Mouse (Mus musculus): ENCODE data around the gene Scrn1. TPM values are rescaled to one million over a fixed set of nuclear protein-coding genes. Genes with fewer than 3 reads are reported as not detected.

Scrn1 gene
- polyA plus RNA-seq, 2 experiments from 2014 or later = not detected

GRCm38 (mm10) chr6:54565012-54565411, 1.3 kb downstream of the Scrn1 start:
- no peak for ATAC-seq

DNA sequence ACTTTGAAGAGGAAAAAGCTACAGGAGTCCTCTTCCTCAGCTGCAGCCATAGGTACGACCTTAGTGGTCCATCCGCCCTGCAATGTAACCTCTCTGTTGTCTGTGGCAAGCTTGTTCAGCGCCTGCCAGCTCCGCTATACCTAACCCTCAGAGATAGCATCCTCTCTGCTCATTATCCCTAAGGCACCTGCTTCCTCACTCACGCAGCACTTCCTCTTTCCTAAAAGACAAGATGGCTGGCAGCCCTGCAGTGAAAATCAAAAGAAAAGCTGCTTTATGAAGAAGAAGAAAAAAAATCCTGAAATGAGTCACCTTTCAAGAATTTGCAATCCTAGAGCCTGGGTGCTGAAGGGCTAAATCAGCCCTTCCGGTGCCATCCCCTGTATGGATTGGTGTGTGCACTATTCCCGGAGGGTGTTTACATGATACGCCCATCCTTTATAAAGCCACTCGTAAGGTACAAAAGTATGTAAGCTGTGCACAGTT, 1.7 kb downstream of the Scrn1 start:
- no peak for ATAC-seq

DNA sequence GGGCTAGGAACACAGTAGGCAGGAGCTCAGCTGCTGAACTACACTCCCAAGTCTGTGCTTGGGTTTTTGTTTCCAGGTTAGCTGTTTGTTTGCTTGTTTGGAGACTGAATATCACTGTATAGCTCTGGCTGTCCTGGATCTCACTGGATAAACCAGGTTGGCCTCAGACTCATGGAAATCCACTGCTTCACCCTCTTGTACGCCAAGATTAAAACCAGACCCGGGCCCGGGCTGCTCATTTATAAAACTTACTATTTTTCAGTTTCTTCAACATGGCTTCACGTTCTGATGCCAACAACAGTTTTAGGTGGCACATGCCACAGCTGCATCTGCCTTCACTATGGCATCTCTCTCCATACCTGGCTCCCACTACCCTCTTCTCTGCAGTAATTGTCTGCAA, 2.7 kb downstream of the Scrn1 start:
- no peak for ATAC-seq

GRCm38 (mm10) chr6:54562018-54562809, 4.1 kb downstream of the Scrn1 start:
- ATAC-seq = no peak

DNA sequence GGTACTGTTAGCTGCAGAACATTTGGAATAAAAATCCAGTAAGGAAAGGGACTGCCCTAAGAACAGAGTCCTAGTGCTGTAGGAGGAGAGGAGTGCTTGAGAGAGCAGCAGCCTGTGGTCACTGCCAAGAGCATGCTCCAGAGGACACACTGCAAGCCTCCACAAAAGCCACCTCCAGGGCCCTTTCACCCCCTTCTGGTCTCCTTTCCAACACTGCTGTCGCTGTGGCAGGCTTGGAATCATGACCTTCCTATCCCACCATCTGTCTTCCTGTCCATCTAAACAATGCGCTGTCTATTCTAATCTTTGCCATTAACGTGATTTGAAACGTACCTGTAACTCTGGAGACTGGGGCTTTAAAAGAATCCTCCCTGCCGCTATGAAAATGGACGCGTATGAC, 7.8 kb downstream of the Scrn1 start:
- no peak for ATAC-seq

- ATAC-seq = no peak
Measured at GRCm38 (mm10) chr6:54557671-54558070, 8.6 kb downstream of the Scrn1 start.

- ATAC-seq = no peak
Measured at GRCm38 (mm10) chr6:54555816-54556215, 10.5 kb downstream of the Scrn1 start.

DNA sequence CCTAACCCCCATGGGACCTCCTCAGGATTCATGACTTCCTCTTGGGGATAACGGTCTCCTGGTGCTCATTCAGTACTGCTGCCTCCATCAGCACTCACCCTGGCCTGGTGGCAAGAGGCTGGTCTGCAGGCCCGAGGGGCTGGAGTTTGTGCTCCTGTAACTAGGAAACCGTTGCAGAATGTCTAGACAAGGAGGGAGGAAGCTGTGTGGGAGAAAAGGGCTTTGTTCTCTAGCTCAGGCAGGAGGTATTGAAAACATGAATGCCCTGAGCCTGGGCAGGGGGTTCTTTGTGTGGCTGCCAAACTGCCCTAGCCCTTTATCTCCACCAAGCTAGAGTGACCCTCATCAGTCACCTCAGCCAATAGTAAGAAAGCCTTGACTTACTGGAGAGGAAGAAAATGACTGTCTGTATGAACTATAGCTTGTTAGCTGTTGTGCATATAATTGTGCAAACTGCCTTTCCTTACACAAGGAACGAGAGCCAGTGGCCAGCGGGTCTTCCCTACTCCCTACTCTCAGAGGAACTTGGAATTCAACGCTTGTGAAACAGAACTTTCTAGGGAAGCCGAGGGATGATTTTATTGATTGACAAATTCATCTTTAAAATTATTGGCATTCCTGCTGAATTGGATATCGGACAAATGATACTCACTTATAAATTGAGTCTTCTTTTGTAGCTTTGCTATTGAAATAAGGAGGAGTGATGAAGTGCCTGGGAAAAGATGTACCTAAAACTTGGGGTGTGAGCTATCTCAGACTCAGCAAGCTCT, 11.8 kb downstream of the Scrn1 start:
- no peak for ATAC-seq

DNA sequence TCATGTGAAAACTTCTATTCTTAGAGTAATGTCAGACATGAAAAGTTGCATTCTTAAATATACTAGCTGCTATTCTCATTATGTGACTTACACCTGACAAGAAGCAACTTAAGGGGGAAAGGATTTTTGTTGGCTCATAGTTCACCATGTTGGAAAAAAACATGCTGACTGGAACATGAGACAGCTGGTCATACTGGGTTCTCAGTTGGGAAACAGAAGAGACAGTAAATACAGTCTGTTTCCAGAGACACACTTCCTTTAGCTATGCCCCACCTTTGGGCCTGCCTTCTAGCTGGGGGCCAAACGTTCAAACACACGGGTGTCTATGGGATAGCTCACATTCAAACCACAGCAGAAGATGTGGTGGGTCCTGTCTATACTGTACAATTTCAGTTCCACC, 12.7 kb downstream of the Scrn1 start:
- no peak for ATAC-seq

- ATAC-seq = no peak
Measured at GRCm38 (mm10) chr6:54552721-54553413, 13.4 kb downstream of the Scrn1 start.

GRCm38 (mm10) chr6:54550801-54551323, 15.4 kb downstream of the Scrn1 start:
- ATAC-seq = no peak

DNA sequence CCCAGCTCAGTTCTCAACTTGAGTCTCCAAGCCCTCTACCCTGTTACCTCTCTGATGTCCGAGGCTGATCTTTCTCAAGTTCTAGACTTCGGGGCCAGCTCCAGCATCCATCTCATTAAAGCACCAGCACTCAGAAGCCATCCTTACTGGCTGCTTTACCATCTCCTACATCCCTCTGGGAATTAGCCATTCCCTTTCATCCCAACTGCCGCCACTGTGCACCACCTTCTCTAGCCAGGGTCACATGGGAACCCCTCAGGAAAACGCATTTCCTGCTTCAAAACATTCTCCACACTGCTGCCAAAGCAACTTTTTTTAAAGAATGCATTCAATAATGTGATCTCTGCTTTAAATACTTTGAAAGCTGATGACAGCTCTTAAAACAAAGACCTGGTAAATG, 17.0 kb downstream of the Scrn1 start:
- no peak for ATAC-seq

GRCm38 (mm10) chr6:54548314-54549019, 17.8 kb downstream of the Scrn1 start:
- ATAC-seq = no peak

DNA sequence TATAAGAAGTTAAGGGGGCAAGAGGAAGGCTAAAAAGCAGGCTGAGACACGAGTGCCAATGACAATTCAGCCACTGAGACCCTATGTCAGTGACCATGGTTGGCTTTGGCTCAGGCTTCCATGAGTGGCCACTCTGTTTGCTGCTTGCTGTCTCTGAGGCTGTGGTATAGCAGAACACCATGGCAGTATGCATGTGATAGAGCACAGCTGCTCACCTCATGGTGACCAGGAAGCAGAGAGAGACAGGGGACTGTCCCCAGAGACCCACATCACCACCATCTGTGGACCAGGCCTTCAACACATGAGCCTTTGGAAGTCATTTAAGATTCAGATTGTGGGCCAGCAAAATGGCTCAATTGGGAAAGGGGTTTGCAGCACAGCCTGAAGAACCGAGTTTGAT, 22.6 kb downstream of the Scrn1 start:
- no peak for ATAC-seq

- no peak for ATAC-seq
Measured at GRCm38 (mm10) chr6:54542836-54543235, 23.5 kb downstream of the Scrn1 start.

- ATAC-seq = no peak
Measured at GRCm38 (mm10) chr6:54540252-54540887, 25.9 kb downstream of the Scrn1 start.

GRCm38 (mm10) chr6:54539396-54539795, 26.9 kb downstream of the Scrn1 start:
- no peak for ATAC-seq

GRCm38 (mm10) chr6:54538773-54539173, 27.5 kb downstream of the Scrn1 start:
- ATAC-seq = no peak

DNA sequence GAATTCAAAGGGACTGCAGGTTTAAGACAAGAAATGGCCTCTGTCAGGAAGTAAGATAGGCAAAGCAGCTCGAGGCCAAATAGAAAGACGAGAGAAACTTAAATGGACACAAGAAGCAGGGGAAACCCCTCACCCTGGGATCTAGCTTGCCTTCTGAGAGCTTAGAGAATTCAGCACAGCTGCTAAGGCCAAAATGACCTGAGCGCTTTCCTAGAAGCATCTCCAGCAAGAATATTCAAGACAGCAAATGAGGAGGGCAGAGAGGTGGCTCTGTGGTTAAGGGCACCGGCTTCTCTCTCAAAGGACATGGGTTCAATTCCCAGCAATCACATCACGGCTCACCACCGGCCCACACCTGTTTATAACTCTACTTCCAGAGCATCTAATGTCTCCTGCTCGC, 29.2 kb downstream of the Scrn1 start:
- no peak for ATAC-seq

- no peak for ATAC-seq
Measured at GRCm38 (mm10) chr6:54535485-54535884, 30.8 kb downstream of the Scrn1 start.

DNA sequence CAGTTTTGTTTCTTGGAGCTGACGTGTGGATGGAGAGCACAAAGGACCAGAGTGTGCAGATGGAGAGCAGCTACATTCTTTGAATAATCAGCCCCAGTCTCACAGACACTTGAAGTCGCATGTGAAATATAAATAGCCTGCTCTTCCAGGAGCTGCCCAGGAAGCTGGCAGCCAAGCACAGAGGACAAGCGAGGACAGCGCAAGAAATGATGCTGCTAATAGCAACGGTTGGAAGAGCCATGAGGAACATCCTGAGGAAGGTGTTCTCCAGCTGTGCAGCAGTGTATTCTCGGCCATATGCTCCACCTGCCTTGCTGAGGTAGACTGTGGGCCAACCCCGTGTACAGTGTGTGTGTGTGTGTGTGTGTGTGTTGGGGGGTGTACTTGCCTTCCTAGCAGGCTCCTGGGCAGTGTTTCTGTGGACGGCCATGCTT, 35.2 kb downstream of the Scrn1 start:
- ATAC-seq = no peak

- no peak for ATAC-seq
Measured at GRCm38 (mm10) chr6:54530182-54530581, 36.1 kb downstream of the Scrn1 start.
